Mouse (Mus musculus) kidney, adult 2 months (tissue): ENCODE measurements around the gene Drc1.

Experiments
- CTCF ChIP-seq: fragments of 200-500 bp; conservative IDR thresholded peaks from 2 replicates; pipeline ENCODE4 v1.5.1; 2011; ENCODE audit warnings: low read depth, mild to moderate bottlenecking, control low read depth, low read length, moderate library complexity, mixed read lengths; ENCODE audit not compliant: insufficient read depth, insufficient read length
- POLR2A ChIP-seq: fragments of 200-500 bp; IDR thresholded peaks from one replicate; pipeline ENCODE4 v1.6.1; 2011; ENCODE audit warnings: low read depth, low read length, control low read depth

- TF ChIP-seq CTCF (no peak), POLR2A (no peak)
Observed at GRCm38 (mm10) chr5:30238533-30238932, 42.7 kb upstream of the Drc1 start.
